Mouse (Mus musculus) gastrocnemius, postnatal 14 days (tissue): ENCODE results near the gene Ptprk. TPM values are rescaled to one million over a fixed set of nuclear protein-coding genes. Genes with fewer than 3 reads are reported as not detected.

Experiments
- DNase-seq: peaks from one replicate; pipeline ENCODE4 v3.0.0; 2021; ENCODE audit warnings: mixed read lengths
- intact Hi-C: fragments of 180-260 bp; cut with DNase I; formaldehyde crosslinking; loops from one replicate; pipeline ENCODE4 v1.15.1; 2025; ENCODE audit warnings: low total_unique reads
- total RNA-seq, 2 experiments: library from RNA; stranded (reverse); gene quantifications; 2 replicates each; pipeline ENCODE4 v1.2.3; 2021

The Ptprk gene
- total RNA-seq, 2 experiments from 2014 or later = 7.4 to 7.6 TPM

GRCm38 (mm10) chr10:28260651-28261050, 186.0 kb downstream of the Ptprk start:
- no peak for DNase-seq
- intact Hi-C loops = no loop called here

GRCm38 (mm10) chr10:28262159-28262558, 187.5 kb downstream of the Ptprk start:
- no peak for DNase-seq
- intact Hi-C loops = no loop called here

GRCm38 (mm10) chr10:28263546-28263945, 188.9 kb downstream of the Ptprk start:
- DNase-seq = no peak
- intact Hi-C loops = no loop called here

GRCm38 (mm10) chr10:28270273-28270672, 195.7 kb downstream of the Ptprk start:
- intact Hi-C loops = no loop called here
- no peak for DNase-seq

GRCm38 (mm10) chr10:28271729-28272606, 197.3 kb downstream of the Ptprk start:
- DNase-seq = no peak
- intact Hi-C loops = no loop called here

- intact Hi-C loops = no loop called here
- DNase-seq = no peak
Measured at GRCm38 (mm10) chr10:28278757-28279156, 204.1 kb downstream of the Ptprk start.

- intact Hi-C loops = no loop called here
Measured at GRCm38 (mm10) chr10:28297531-28297930, 222.9 kb downstream of the Ptprk start.

GRCm38 (mm10) chr10:28299207-28299606, 224.6 kb downstream of the Ptprk start:
- intact Hi-C loops = no loop called here
- no peak for DNase-seq

More at GRCm38 (mm10) chr10:28297531-28297930, 222.9 kb downstream of the Ptprk start:
- no peak for DNase-seq

GRCm38 (mm10) chr10:28303856-28304255, 229.2 kb downstream of the Ptprk start:
- intact Hi-C loops = no loop called here
- no peak for DNase-seq

- intact Hi-C loops = no loop called here
- no peak for DNase-seq
Measured at GRCm38 (mm10) chr10:28304292-28304875, 229.8 kb downstream of the Ptprk start.

- intact Hi-C loops = no loop called here
- DNase-seq = no peak
Measured at GRCm38 (mm10) chr10:28306451-28307086, 231.9 kb downstream of the Ptprk start.

- no peak for DNase-seq
- intact Hi-C loops = no loop called here
Measured at GRCm38 (mm10) chr10:28311369-28311768, 236.7 kb downstream of the Ptprk start.

- intact Hi-C loops = no loop called here
Measured at GRCm38 (mm10) chr10:28322995-28323394, 248.4 kb downstream of the Ptprk start.

GRCm38 (mm10) chr10:28335232-28335631, 260.6 kb downstream of the Ptprk start:
- no peak for DNase-seq
- intact Hi-C loops = no loop called here

More at GRCm38 (mm10) chr10:28322995-28323394, 248.4 kb downstream of the Ptprk start:
- DNase-seq = no peak

- intact Hi-C loops = no loop called here
Measured at GRCm38 (mm10) chr10:28338536-28338935, 263.9 kb downstream of the Ptprk start.

GRCm38 (mm10) chr10:28345196-28345681, 270.6 kb downstream of the Ptprk start:
- intact Hi-C loops = no loop called here
- peak; percentile 41 for DNase-seq

More at GRCm38 (mm10) chr10:28338536-28338935, 263.9 kb downstream of the Ptprk start:
- DNase-seq = no peak

- DNase-seq = no peak
- intact Hi-C loops = no loop called here
Measured at GRCm38 (mm10) chr10:28365291-28365690, 290.7 kb downstream of the Ptprk start.

- no peak for DNase-seq
- intact Hi-C loops = no loop called here
Measured at GRCm38 (mm10) chr10:28366065-28366677, 291.6 kb downstream of the Ptprk start.

GRCm38 (mm10) chr10:28369808-28370207, 295.2 kb downstream of the Ptprk start:
- intact Hi-C loops = no loop called here
- no peak for DNase-seq

GRCm38 (mm10) chr10:28374874-28375273, 300.3 kb downstream of the Ptprk start:
- no peak for DNase-seq
- intact Hi-C loops = no loop called here
